Mouse (Mus musculus) liver, embryonic 16.5 days (tissue): Measurements from ENCODE around the gene Rcvrn. TPM values are rescaled to one million over a fixed set of nuclear protein-coding genes. Genes with fewer than 3 reads are reported as not detected.

ENCODE experiments used
- ATAC-seq: fragments of 200-750 bp; cut with Nextera tagmentation; 2 replicates; pipeline ENCODE4 v1.8.0; 2017; ENCODE audit warnings: low read depth, mild to moderate bottlenecking, moderate number of reproducible peaks, moderate library complexity
- H3K27ac ChIP-seq: fragments of 300-500 bp; sonication (generic); 2 replicates; pipeline ENCODE4 v1.5.1; 2014; ENCODE audit warnings: mild to moderate bottlenecking, low read length
- H3K27me3 ChIP-seq: fragments of 300-500 bp; sonication (generic); 2 replicates; pipeline ENCODE4 v1.6.1; 2014; ENCODE audit warnings: low read depth, low read length, mixed read lengths; ENCODE audit not compliant: control insufficient read depth, insufficient read depth
- H3K36me3 ChIP-seq: fragments of 300-500 bp; sonication (generic); 2 replicates; pipeline ENCODE4 v1.6.1; 2014; ENCODE audit warnings: mild to moderate bottlenecking; ENCODE audit not compliant: control insufficient read depth, insufficient read depth
- H3K4me1 ChIP-seq: fragments of 300-500 bp; sonication (generic); 2 replicates; pipeline ENCODE4 v1.6.1; 2014; ENCODE audit warnings: low read depth, low read length, mixed read lengths; ENCODE audit not compliant: control insufficient read depth
- H3K4me2 ChIP-seq: fragments of 300-500 bp; sonication (generic); 2 replicates; pipeline ENCODE4 v1.6.1; 2014; ENCODE audit warnings: low read depth, low read length, mixed read lengths
- H3K4me3 ChIP-seq: fragments of 300-500 bp; sonication (generic); 2 replicates; pipeline ENCODE4 v1.5.1; 2014; ENCODE audit warnings: low read depth, mild to moderate bottlenecking, low read length
- H3K9ac ChIP-seq: fragments of 300-500 bp; sonication (generic); 2 replicates; pipeline ENCODE4 v1.6.1; 2014; ENCODE audit warnings: low read depth, low read length
- H3K9me3 ChIP-seq: fragments of 300-500 bp; sonication (generic); replicated peaks from 2 replicates; pipeline ENCODE4 v1.6.1; 2016; ENCODE audit warnings: low read length; ENCODE audit not compliant: control insufficient read depth
- WGBS: fragments of 180-500 bp; shearing (Covaris S2); extraction: QIAGEN DNeasy Blood & Tissue Kit; methylation state at CpG from one replicate; pipeline ENCODE4 v1.1.7; 2014; ENCODE audit not compliant: insufficient replicate concordance; 5-methylcytosine and 5-hydroxymethylcytosine counted together
- polyA plus RNA-seq: library from polyadenylated mRNA; unstranded; fragments of >200 nt; fragmentation: Nextera tagmentation; extraction: Ambion mirVana; gene quantifications from 2 replicates; pipeline ENCODE4 v1.2.1, GENCODE M21; 2015

Gene Rcvrn
- polyA plus RNA-seq, 1 experiment from 2014 or later = not detected

GRCm38 (mm10) chr11:67666129-67666528 lies 29.0 kb upstream of the Rcvrn start:
- no peak overlapping the region for H3K27ac ChIP-seq
- no peak for ATAC-seq
- WGBS = 50% methylated on average over 5 of the region's 5 CpGs
- H3K36me3 ChIP-seq = no peaks in the 10 kb centered on the region
- H3K9ac ChIP-seq = no peak overlapping the region
- no peaks in the 10 kb centered on the region for H3K27me3 ChIP-seq
- H3K9me3 ChIP-seq = no peaks in the 10 kb centered on the region
- no peaks in the 10 kb centered on the region for H3K4me1 ChIP-seq
- no peak overlapping the region for H3K4me2 ChIP-seq
- no peak overlapping the region for H3K4me3 ChIP-seq

DNA sequence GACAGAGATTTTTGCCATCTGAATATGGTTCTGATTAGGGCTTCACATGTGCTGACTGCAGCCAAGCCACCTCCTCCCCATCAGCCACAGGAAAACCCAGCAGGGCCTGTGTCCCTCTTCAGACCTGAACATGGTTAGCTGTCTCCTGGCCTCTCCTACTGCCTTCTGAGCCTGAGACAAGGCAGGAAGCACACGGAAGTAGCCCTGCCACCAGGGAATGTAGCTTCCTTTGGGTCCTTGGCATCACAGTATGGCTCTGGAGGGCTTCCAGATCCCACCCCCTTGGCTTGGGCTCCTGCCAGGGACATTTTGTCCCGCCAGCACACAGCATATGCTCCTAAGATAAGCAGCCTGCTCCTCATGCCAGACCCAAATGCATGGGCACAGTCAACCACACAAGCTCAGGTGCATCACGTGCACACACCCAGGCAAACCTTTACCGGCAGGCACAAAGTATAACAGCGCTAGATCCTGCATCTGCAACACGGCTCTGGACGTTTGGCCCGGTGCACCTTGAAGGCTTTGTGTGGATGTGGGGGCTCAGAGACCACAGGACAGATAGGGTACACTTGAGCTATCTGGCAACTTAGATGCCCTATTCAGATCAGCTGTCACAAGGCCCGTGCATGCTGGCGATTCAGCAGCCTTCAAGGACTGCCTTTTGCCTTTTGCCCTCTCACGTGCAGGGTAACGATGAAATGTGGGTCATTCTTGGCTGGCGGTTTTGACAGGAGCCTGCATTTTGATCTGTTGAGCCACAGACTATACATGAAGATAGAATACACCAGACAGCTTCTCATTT lies 27.4 kb upstream of the Rcvrn start:
- ATAC-seq = no peak
- H3K9ac ChIP-seq = no peak overlapping the region
- no peak overlapping the region for H3K4me3 ChIP-seq
- H3K4me2 ChIP-seq = no peak overlapping the region
- H3K27me3 ChIP-seq = no peaks in the 10 kb centered on the region
- no peaks in the 10 kb centered on the region for H3K4me1 ChIP-seq
- 69% methylated on average over 13 of the region's 13 CpGs for WGBS
- H3K27ac ChIP-seq = no peak overlapping the region
- H3K36me3 ChIP-seq = no peaks in the 10 kb centered on the region
- no peaks in the 10 kb centered on the region for H3K9me3 ChIP-seq

DNA sequence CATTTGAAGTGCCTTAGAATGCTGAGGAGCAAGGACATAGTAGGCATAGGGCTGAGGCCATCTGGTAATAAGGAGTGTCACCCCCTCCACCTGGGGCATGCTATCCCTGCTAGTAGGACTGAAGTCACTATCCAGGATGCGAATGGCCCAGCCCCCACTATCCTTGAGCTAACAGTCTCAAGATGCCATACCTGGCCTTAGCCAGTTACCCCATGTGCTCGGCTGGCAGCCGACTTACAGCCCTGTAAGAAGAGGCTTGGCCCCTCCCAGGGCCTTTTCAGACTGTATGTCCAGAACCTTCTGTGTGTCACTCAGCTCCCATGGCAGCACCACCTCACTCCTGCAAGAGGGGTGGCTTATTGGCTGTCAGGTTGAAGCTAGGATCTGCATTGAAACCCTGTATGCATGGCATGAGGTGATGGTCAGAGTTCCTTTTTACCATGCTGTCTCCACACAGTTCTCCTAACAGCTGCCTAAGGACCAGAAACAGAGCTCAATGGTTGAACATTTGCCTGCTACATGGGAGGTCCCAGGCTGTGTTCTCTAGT lies 26.6 kb upstream of the Rcvrn start:
- H3K27me3 ChIP-seq = no peaks in the 10 kb centered on the region
- no peak overlapping the region for H3K4me3 ChIP-seq
- no peak overlapping the region for H3K4me2 ChIP-seq
- H3K36me3 ChIP-seq = no peaks in the 10 kb centered on the region
- no peak overlapping the region for H3K27ac ChIP-seq
- 74% methylated on average over 3 of the region's 3 CpGs for WGBS
- H3K9me3 ChIP-seq = no peaks in the 10 kb centered on the region
- no peaks in the 10 kb centered on the region for H3K4me1 ChIP-seq
- no peak overlapping the region for H3K9ac ChIP-seq
- ATAC-seq = no peak

GRCm38 (mm10) chr11:67670031-67670430 lies 25.1 kb upstream of the Rcvrn start:
- Histone ChIP-seq H3K36me3 (no peaks in the 10 kb centered on the region), H3K4me2 (no peak overlapping the region), H3K9me3 (no peaks in the 10 kb centered on the region), H3K27ac (no peak overlapping the region), H3K4me1 (no peaks in the 10 kb centered on the region), H3K4me3 (no peak overlapping the region), H3K27me3 (no peaks in the 10 kb centered on the region), H3K9ac (no peak overlapping the region)
- no peak for ATAC-seq
- WGBS = 79% methylated on average over 6 of the region's 6 CpGs

DNA sequence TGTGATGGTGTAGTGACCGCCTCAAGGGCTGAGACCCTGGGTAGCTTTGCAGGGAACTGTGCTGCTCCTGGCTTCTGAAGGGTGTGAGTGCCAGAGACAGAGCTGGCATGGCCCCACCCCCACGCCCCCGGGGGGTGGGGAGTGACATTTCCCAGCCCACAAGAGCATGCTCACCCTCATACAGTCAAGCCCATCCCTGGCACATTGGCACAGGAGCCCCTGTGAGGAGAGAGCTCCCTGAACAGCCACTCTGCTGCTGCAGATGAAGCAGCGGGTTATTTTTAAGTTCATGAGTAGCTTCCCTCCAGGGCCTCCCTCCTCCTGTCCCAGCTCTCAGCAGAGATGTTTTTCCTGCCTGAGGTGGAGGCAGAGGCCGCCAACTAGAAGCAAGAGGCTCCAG lies 23.0 kb upstream of the Rcvrn start:
- Histone ChIP-seq H3K36me3 (no peaks in the 10 kb centered on the region), H3K27ac (no peak overlapping the region), H3K4me1 (no peaks in the 10 kb centered on the region), H3K27me3 (no peaks in the 10 kb centered on the region), H3K9ac (no peak overlapping the region), H3K4me2 (no peak overlapping the region), H3K4me3 (no peak overlapping the region), H3K9me3 (no peaks in the 10 kb centered on the region)
- no peak for ATAC-seq
- WGBS = 52% methylated on average over 5 of the region's 5 CpGs

- H3K27me3 ChIP-seq = no peaks in the 10 kb centered on the region
- H3K9ac ChIP-seq = no peak overlapping the region
- no peak overlapping the region for H3K4me2 ChIP-seq
- no peaks in the 10 kb centered on the region for H3K4me1 ChIP-seq
- H3K9me3 ChIP-seq = no peaks in the 10 kb centered on the region
- no peak overlapping the region for H3K27ac ChIP-seq
- H3K4me3 ChIP-seq = no peak overlapping the region
- 31% methylated on average over 12 of the region's 12 CpGs for WGBS
- H3K36me3 ChIP-seq = no peaks in the 10 kb centered on the region
- no peak for ATAC-seq
Measured at GRCm38 (mm10) chr11:67675562-67676540, 19.3 kb upstream of the Rcvrn start.

DNA sequence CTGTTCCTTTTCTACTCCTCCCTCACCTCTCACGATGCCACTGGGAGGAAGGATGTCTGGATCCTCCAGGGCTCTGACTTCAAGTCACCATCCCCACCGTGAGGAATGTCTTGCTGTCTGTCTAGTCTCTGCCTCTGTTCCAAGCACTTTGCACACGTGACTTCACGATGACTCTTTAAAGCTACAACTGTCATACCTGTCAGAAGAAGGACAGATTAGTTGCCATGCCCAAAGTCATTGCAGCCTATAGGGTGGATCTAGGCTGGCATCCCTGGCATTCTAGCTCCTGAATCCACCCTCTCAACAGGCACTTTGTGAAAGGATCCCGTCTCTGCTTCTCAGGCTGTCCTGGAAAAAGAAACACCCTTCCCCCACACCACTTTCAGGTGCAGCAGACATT lies 15.8 kb upstream of the Rcvrn start:
- Histone ChIP-seq H3K27me3 (no peaks in the 10 kb centered on the region), H3K4me2 (no peak overlapping the region), H3K9ac (no peak overlapping the region), H3K27ac (no peak overlapping the region), H3K9me3 (no peaks in the 10 kb centered on the region), H3K4me1 (no peaks in the 10 kb centered on the region), H3K4me3 (no peak overlapping the region), H3K36me3 (no peaks in the 10 kb centered on the region)
- 54% methylated on average over 5 of the region's 5 CpGs for WGBS
- ATAC-seq = no peak

GRCm38 (mm10) chr11:67679930-67680329 lies 15.2 kb upstream of the Rcvrn start:
- Histone ChIP-seq H3K9me3 (no peaks in the 10 kb centered on the region), H3K4me3 (no peak overlapping the region), H3K27ac (no peak overlapping the region), H3K4me1 (no peaks in the 10 kb centered on the region), H3K36me3 (no peaks in the 10 kb centered on the region), H3K4me2 (no peak overlapping the region), H3K9ac (no peak overlapping the region), H3K27me3 (no peaks in the 10 kb centered on the region)
- no peak for ATAC-seq
- WGBS = 73% methylated on average over 2 of the region's 2 CpGs
